Mouse (Mus musculus) adrenal gland, postnatal 25 days (tissue): ENCODE measurements around the gene Flvcr1. TPM values are rescaled to one million over a fixed set of nuclear protein-coding genes. Genes with fewer than 3 reads are reported as not detected.
"Not testable (repeated sequence)": the region's sequence is repeated elsewhere in the genome, so short reads cannot be mapped to it uniquely, and the experiment has no call there.

Source experiments
- DNase-seq: peaks from one replicate; pipeline ENCODE4 v3.0.0; 2021; ENCODE audit warnings: mixed read lengths
- total RNA-seq: library from RNA; stranded (reverse); gene quantifications from 2 replicates; pipeline ENCODE4 v1.2.3, GENCODE M21; 2021

The Flvcr1 gene
- total RNA-seq, 1 experiment from 2014 or later = 14.7 TPM

- no peak for DNase-seq
These were observed 15.4 kb upstream of the Flvcr1 start for GRCm38 (mm10) chr1:191041352-191041751.

GRCm38 (mm10) chr1:191037999-191038398 lies 12.0 kb upstream of the Flvcr1 start:
- no peak for DNase-seq

- DNase-seq = no peak
These were observed 10.8 kb upstream of the Flvcr1 start, which contains the start of gene Spata45 for GRCm38 (mm10) chr1:191036554-191037334. Gene Spata45, plus strand, starts transcription at chr1:191036639.

- no peak for DNase-seq
These were observed 9.7 kb upstream of the Flvcr1 start for GRCm38 (mm10) chr1:191035649-191036048.

GRCm38 (mm10) chr1:191030922-191031425 lies 5.0 kb upstream of the Flvcr1 start:
- not testable (repeated sequence) for DNase-seq

GRCm38 (mm10) chr1:191030182-191030581 lies 4.2 kb upstream of the Flvcr1 start:
- no peak for DNase-seq

- peak; percentile 36 for DNase-seq
These were observed 644 bp downstream of the Flvcr1 start for GRCm38 (mm10) chr1:191025016-191026012.

GRCm38 (mm10) chr1:191023806-191024205 lies 2.2 kb downstream of the Flvcr1 start:
- not testable (repeated sequence) for DNase-seq

GRCm38 (mm10) chr1:191023140-191023539 lies 2.8 kb downstream of the Flvcr1 start:
- DNase-seq = no peak

GRCm38 (mm10) chr1:191021016-191021415 lies 4.9 kb downstream of the Flvcr1 start:
- no peak for DNase-seq

GRCm38 (mm10) chr1:191020217-191020924 lies 5.6 kb downstream of the Flvcr1 start:
- no peak for DNase-seq

GRCm38 (mm10) chr1:191019803-191020202 lies 6.2 kb downstream of the Flvcr1 start:
- no peak for DNase-seq

GRCm38 (mm10) chr1:191014271-191014670 lies 11.7 kb downstream of the Flvcr1 start:
- DNase-seq = no peak

GRCm38 (mm10) chr1:191008707-191009106 lies 17.3 kb downstream of the Flvcr1 start:
- DNase-seq = no peak

- peak; percentile 31 for DNase-seq
These were observed 23.8 kb downstream of the Flvcr1 start for GRCm38 (mm10) chr1:191002201-191002600.

GRCm38 (mm10) chr1:191000686-191001085 lies 25.3 kb downstream of the Flvcr1 start:
- no peak for DNase-seq

- DNase-seq = no peak
These were observed 27.9 kb downstream of the Flvcr1 start for GRCm38 (mm10) chr1:190998027-190998426.

GRCm38 (mm10) chr1:190996346-190996877 lies 29.5 kb downstream of the Flvcr1 start:
- DNase-seq = no peak

GRCm38 (mm10) chr1:190995548-190995947 lies 30.4 kb downstream of the Flvcr1 start:
- DNase-seq = peak; percentile 69

GRCm38 (mm10) chr1:190989437-190990082 lies 36.4 kb downstream of the Flvcr1 start:
- no peak for DNase-seq

- no peak for DNase-seq
These were observed 44.5 kb downstream of the Flvcr1 start for GRCm38 (mm10) chr1:190981412-190981811.
